Mouse (Mus musculus): Measurements from ENCODE around the gene Tbcel.

- no peak for TF ChIP-seq CTCF (IDR thresholded peaks at IDR 0.05; ENCODE audit: extremely low read depth, insufficient read depth, insufficient read length, insufficient replicate concordance)
- no peak for TF ChIP-seq POLR2A (IDR thresholded peaks at IDR 0.05; ENCODE audit: low read depth, low read length)
Measured at GRCm38 (mm10) chr9:42484667-42485066, 22.9 kb downstream of the Tbcel start.

All from spleen, adult 2 months (tissue).